Mouse (Mus musculus): ENCODE results near the gene Padi4. TPM values are rescaled to one million over a fixed set of nuclear protein-coding genes. Genes with fewer than 3 reads are reported as not detected.

Padi4 gene
- total and polyA plus RNA-seq, 3 experiments = not detected

- Histone ChIP-seq H3K9ac (ENCODE audit: insufficient read depth, low read depth) (no peak overlapping the region), H3K4me3 (replicated peaks in 1 of 3; ENCODE audit: low read depth in 2 of 3, low read length in 2 of 3, poor library complexity in 1 of 3) (no peak overlapping the region), H3K4me2 (ENCODE audit: insufficient read depth, low read depth, poor library complexity, severe bottlenecking) (no peak overlapping the region), H3K36me3 (replicated peaks in 1 of 2; ENCODE audit: control insufficient read depth in 1 of 2, insufficient read depth in 1 of 2, low read length in 1 of 2) (no peaks in the 10 kb centered on the region), H3K4me1 (ENCODE audit: control insufficient read depth in 1 of 2, insufficient read depth in 2 of 2) (peaks cover 12 to 16% of the 10 kb centered on the region in 2 experiments), H3K79me2 (replicated peaks; ENCODE audit: control insufficient read depth, extremely low read depth, insufficient read depth, poor library complexity, severe bottlenecking) (no peaks in the 10 kb centered on the region), H3K27ac (ENCODE audit: insufficient read depth, low read depth) (no peak overlapping the region), H3K27me3 (replicated peaks) (peaks cover 44% of the 10 kb centered on the region), H3K9me3 (replicated peaks; ENCODE audit: low read length) (no peaks in the 10 kb centered on the region)
- no peak for DNase-seq (ENCODE audit: extremely low read depth)
- dilution Hi-C loops (cut with MboI; ENCODE audit: extremely low pct_ligation_motif_present, extremely low pct_unique_long_range_greater_than_20kb, low sequenced_read_pairs) = no loop called here
- in situ Hi-C loops (cut with MboI; ENCODE audit: low pct_ligation_motif_present, low pct_unique_long_range_greater_than_20kb, low sequenced_read_pairs) = loop anchor here (5.0 kb wide), 1 partner anchor 64 kb away; no protein-coding TSS in a partner anchor
- no peak for TF ChIP-seq ZMIZ1 (IDR thresholded peaks at IDR 0.05; ENCODE audit: low read depth, low read length)
- TF ChIP-seq MAFK (IDR thresholded peaks at IDR 0.05; ENCODE audit: insufficient replicate concordance, low read length) = no peak
- TF ChIP-seq GABPA (IDR thresholded peaks at IDR 0.05; ENCODE audit: insufficient replicate concordance, low read depth, low read length) = no peak
- no peak for TF ChIP-seq MAZ (IDR thresholded peaks at IDR 0.05; ENCODE audit: low read depth, low read length)
- TF ChIP-seq USF1 (IDR thresholded peaks at IDR 0.05; ENCODE audit: low read depth, low read length) = no peak
- TF ChIP-seq KAT2A (IDR thresholded peaks at IDR 0.05; ENCODE audit: insufficient replicate concordance, low read length) = no peak
- TF ChIP-seq HCFC1 (IDR thresholded peaks at IDR 0.05; ENCODE audit: low read depth, low read length) = no peak
- TF ChIP-seq RAD21 (IDR thresholded peaks at IDR 0.05; ENCODE audit: low read depth, low read length) = no peak
- no peak for TF ChIP-seq NRF1 (IDR thresholded peaks at IDR 0.05; ENCODE audit: low read depth, low read length)
- TF ChIP-seq BHLHE40 (IDR thresholded peaks at IDR 0.05; ENCODE audit: low read depth, low read length) = no peak
- no peak for TF ChIP-seq MYC (IDR thresholded peaks at IDR 0.05; ENCODE audit: low read depth, low read length)
- TF ChIP-seq CTCF (conservative IDR thresholded peaks at IDR 0.05 in 1 of 2, IDR thresholded peaks at IDR 0.05 in 1 of 2; ENCODE audit: low read depth in 2 of 2, low read length in 2 of 2) = no peak
- TF ChIP-seq TBP (conservative IDR thresholded peaks at IDR 0.05; ENCODE audit: low read depth, low read length) = no peak
Observed at GRCm38 (mm10) chr4:140741401-140741800, 32.6 kb downstream of the Padi4 start.

- H3K27me3 ChIP-seq (replicated peaks) = peaks cover 44% of the 10 kb centered on the region
- H3K4me2 ChIP-seq (ENCODE audit: insufficient read depth, low read depth, poor library complexity, severe bottlenecking) = no peak overlapping the region
- H3K9ac ChIP-seq (ENCODE audit: insufficient read depth, low read depth) = no peak overlapping the region
- H3K4me1 ChIP-seq (ENCODE audit: control insufficient read depth in 1 of 2, insufficient read depth in 2 of 2) = peaks cover 12 to 16% of the 10 kb centered on the region in 2 experiments
- H3K79me2 ChIP-seq (replicated peaks; ENCODE audit: control insufficient read depth, extremely low read depth, insufficient read depth, poor library complexity, severe bottlenecking) = no peaks in the 10 kb centered on the region
- TF ChIP-seq ETS1 (conservative IDR thresholded peaks at IDR 0.05; ENCODE audit: low read depth, low read length) (peak; percentile 23; the same call in 1 of the 2 replicates), BHLHE40 (IDR thresholded peaks at IDR 0.05; ENCODE audit: low read depth, low read length) (peak; percentile 72), EP300 (IDR thresholded peaks at IDR 0.05; ENCODE audit: low read length) (peak; percentile 48), JUND (conservative IDR thresholded peaks at IDR 0.05; ENCODE audit: low read depth, low read length) (no peak), MAX (IDR thresholded peaks at IDR 0.05; ENCODE audit: low read length) (peak; percentile 46; the same call in 1 of the 2 replicates), ELF1 (IDR thresholded peaks at IDR 0.05; ENCODE audit: low read depth, low read length) (peak; percentile 67), USF2 (conservative IDR thresholded peaks at IDR 0.05; ENCODE audit: low read depth, low read length) (no peak), MAFK (IDR thresholded peaks at IDR 0.05; ENCODE audit: insufficient replicate concordance, low read length) (no peak)
- no peaks in the 10 kb centered on the region for H3K36me3 ChIP-seq (replicated peaks in 1 of 2; ENCODE audit: control insufficient read depth in 1 of 2, insufficient read depth in 1 of 2, low read length in 1 of 2)
- dilution Hi-C loops (cut with MboI; ENCODE audit: extremely low pct_ligation_motif_present, extremely low pct_unique_long_range_greater_than_20kb, low sequenced_read_pairs) (no loop called here), in situ Hi-C loops (cut with MboI; ENCODE audit: low pct_ligation_motif_present, low pct_unique_long_range_greater_than_20kb, low sequenced_read_pairs) (loop anchor here (5.0 kb wide), 1 partner anchor 63 kb away; no protein-coding TSS in a partner anchor)
- peak; percentile 66 for DNase-seq (ENCODE audit: extremely low read depth)
- no peaks in the 10 kb centered on the region for H3K9me3 ChIP-seq (replicated peaks; ENCODE audit: low read length)
- no peak overlapping the region for H3K27ac ChIP-seq (ENCODE audit: insufficient read depth, low read depth)
- no peak overlapping the region for H3K4me3 ChIP-seq (replicated peaks in 1 of 3; ENCODE audit: low read depth in 2 of 3, low read length in 2 of 3, poor library complexity in 1 of 3)
Observed at GRCm38 (mm10) chr4:140740655-140741054, 33.4 kb downstream of the Padi4 start.

All from CH12.LX (cell line).